Mouse (Mus musculus): ENCODE data around the gene Rerg.
"Not testable (repeated sequence)": the region's sequence is repeated elsewhere in the genome, so short reads cannot be mapped to it uniquely, and the experiment has no call there.

Rerg gene

DNA sequence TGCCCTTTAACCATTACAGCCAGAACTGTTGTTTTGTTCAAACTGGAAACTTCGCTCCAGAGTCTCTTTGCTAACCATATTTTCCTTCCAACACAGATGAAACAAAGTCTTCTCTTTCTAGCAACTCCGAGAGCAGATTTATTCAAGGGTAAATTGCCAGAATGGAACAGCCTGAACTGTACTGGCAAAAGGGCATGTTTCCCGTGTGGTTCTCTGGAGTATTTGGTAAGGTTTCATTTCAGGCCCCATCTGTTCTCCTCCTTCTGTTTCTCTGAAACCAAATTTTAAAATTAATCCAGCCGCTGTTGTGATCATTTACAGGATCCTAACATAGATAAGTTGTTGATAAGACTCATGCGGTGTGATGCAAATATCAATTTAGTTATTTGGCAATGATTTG, 82.3 kb downstream of the Rerg start:
- DNase-seq (ENCODE audit: extremely low read depth, low read depth, low spot score), result no peak

DNA sequence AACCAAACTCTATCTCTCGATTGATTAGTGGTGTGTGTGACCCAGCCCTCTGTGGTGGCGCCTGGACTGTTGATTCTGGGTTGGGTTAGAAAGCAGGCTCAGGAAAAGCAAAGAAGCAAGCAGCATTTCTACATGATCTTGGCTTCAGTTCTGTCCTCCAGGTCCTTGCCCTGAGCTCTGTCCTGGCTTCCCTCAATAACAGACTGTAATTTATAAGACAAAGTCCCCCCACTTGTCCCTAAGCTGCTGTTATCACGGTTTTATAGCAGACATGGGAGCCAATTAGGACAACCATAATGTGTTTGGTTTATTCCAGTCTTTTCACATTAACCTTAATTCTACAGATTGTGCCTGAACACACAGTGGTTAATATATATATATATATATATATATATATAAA, 82.8 kb downstream of the Rerg start:
- no peak for DNase-seq (ENCODE audit: extremely low read depth, low read depth, low spot score)

GRCm38 (mm10) chr6:137079701-137080100, 90.6 kb downstream of the Rerg start:
- DNase-seq (ENCODE audit: extremely low read depth, low read depth, low spot score), result no peak

GRCm38 (mm10) chr6:137076731-137077130, 93.6 kb downstream of the Rerg start:
- DNase-seq (ENCODE audit: extremely low read depth, low read depth, low spot score), result no peak

- DNase-seq (ENCODE audit: extremely low read depth, low read depth, low spot score), result no peak
Measured at GRCm38 (mm10) chr6:137076225-137076624, 94.1 kb downstream of the Rerg start.

GRCm38 (mm10) chr6:137072256-137072655, 98.0 kb downstream of the Rerg start:
- no peak for DNase-seq (ENCODE audit: extremely low read depth, low read depth, low spot score)

GRCm38 (mm10) chr6:137071466-137071865, 98.8 kb downstream of the Rerg start:
- no peak for DNase-seq (ENCODE audit: extremely low read depth, low read depth, low spot score)

- DNase-seq (ENCODE audit: extremely low read depth, low read depth, low spot score), result no peak
Measured at GRCm38 (mm10) chr6:137065506-137065905, 104.8 kb downstream of the Rerg start.

- no peak for DNase-seq (ENCODE audit: extremely low read depth, low read depth, low spot score)
Measured at GRCm38 (mm10) chr6:137064786-137065185, 105.5 kb downstream of the Rerg start.

DNA sequence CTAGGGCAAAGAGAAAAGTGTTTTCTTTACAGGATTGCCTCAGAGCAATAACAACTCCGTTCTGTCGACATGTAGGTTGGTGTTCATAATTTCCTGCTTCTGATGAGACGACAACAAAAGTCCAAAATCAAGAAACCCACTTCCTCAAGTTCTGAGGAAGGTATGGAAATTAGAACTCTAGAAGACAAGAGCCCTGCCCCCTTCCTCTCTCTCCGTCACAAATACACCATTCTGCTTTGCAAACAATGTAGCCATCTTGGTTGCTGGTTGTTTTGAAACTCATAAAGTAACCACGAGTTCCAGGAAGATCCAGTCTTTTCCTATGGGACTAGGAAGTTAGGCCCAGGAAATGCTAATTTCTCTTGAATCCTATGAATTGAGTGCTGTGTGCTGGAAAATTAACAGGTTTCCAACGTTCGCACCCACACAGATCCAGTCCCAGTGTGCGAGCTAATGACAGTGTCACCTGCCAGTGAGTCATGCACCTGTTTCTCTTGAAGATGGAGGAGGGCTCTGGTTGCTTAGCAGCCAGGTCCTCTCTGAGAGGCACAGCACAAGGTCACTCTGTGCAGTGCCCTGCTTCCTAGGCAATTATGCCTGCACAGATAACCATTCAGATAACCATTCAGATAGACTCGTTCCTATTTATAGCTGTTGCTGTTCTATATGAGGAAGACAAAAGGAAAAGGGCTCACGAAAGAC, 106.9 kb downstream of the Rerg start:
- DNase-seq (ENCODE audit: extremely low read depth, low read depth, low spot score), result no peak

DNA sequence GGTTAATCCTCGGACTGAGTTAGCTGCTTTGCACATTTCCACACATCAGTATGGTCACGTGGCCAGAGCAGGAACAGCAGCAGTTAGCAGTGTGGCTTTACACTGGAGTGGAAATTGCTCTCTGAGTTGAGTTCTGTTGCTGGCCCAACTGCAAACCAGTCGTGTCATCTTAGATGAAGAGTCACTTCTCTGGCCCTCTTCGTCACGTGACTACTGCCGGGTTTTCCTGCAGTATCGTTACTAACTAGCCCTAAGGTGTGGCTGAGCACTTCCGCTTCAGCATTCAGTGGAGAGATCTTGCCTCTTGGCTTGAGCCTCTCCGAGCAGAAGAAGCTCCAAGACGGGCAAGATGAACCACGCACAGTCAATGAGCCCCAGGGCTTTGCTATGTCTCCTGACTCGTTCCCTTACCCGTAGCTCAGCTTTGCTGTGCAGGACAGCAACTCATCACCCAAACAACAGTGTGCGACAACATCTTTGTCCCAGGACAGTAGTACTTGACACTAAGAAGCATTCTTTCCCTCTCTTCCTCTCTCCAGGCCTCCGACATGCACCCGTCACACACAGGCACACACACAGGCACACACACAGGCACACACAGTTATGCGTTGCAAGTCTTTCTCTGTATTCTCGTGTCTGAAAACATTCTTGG, 108.3 kb downstream of the Rerg start:
- DNase-seq (ENCODE audit: extremely low read depth, low read depth, low spot score), result no peak

DNA sequence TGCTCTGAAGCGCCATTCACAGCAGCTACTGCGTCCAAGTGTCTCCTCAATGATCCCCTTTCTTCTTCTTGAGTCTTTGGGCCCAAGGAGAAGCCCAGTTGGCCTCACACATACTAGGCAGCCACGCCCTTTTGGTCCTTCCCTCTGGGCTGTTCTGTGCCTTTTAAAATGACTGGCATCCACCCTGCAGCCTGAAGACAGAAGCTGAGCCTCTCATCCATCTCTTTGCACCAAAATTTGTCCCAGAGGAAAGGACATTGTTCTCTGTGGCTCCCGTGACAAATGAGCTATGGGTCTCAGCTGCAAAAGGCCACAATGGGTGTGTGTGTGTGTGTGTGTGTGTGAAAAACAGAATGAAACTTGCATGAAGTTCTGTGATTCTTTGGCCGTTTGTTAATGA, 109.7 kb downstream of the Rerg start:
- DNase-seq (ENCODE audit: extremely low read depth, low read depth, low spot score), result no peak

DNA sequence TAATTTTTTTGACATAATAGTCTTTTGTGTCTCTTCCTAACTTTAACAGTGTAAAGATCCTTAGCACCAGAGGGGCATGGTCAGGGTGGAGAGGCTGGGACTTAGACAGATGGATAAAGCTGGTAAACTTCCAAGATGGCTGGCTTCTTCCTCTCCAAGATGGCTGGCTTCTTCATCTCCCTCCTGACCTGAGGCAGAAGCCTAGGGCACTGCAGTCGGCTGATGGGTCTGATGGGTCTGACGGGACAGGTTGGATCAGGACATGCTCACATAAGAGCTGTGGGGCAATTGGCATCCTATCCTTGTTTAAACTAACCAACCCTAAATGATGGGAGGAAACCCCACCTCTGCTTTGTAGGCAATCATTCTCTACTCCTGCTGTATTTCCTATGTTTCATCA, 112.0 kb downstream of the Rerg start:
- DNase-seq (ENCODE audit: extremely low read depth, low read depth, low spot score), result no peak

- no peak for DNase-seq (ENCODE audit: extremely low read depth, low read depth, low spot score)
Measured at GRCm38 (mm10) chr6:137054073-137054472, 116.2 kb downstream of the Rerg start.

GRCm38 (mm10) chr6:137053464-137053863, 116.8 kb downstream of the Rerg start:
- DNase-seq (ENCODE audit: extremely low read depth, low read depth, low spot score), result no peak

- no peak for DNase-seq (ENCODE audit: extremely low read depth, low read depth, low spot score)
Measured at GRCm38 (mm10) chr6:137053006-137053405, 117.3 kb downstream of the Rerg start.

DNA sequence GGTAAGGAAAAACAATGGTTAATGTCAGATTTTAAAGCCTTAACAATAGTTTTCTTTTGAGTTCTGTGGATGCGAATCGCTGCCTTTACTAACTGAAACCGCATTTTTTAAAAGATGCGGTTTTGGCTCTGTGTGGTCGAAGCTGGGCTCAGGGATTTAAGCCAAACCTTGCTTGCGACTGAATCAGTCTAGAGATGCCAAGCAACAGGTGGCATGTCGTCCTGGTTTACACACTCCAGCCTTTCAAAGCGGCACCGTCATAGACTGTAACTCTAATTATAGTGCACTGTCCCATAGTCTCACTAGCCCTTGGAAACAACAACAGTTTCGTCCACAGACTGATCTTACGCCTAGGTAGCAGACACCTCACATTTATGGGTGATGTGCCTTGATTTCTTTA, 123.3 kb downstream of the Rerg start:
- DNase-seq (ENCODE audit: extremely low read depth, low read depth, low spot score), result no peak

DNA sequence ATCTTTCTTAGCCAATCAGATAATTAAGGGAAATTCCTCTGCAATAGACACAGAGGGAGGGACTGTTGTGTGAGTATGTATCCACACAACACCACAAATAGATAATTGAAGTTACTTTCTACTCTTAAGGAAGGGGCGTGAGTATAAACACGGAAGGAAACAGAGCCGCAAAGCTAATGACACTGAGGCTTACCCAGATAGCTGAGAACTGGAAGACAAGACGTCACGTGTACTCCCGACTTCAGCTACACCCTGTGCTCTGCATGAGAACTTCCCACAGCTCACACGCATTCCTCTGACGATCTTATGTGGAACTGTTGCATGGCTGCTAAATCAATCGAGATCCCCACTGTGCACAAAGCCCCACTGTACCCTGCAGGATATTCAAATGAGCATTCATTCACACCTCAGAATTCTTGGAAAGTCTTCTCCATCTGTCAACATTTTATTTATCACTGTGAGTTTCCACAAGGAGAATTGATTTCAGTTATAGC, 125.2 kb downstream of the Rerg start:
- no peak for DNase-seq (ENCODE audit: extremely low read depth, low read depth, low spot score)

DNA sequence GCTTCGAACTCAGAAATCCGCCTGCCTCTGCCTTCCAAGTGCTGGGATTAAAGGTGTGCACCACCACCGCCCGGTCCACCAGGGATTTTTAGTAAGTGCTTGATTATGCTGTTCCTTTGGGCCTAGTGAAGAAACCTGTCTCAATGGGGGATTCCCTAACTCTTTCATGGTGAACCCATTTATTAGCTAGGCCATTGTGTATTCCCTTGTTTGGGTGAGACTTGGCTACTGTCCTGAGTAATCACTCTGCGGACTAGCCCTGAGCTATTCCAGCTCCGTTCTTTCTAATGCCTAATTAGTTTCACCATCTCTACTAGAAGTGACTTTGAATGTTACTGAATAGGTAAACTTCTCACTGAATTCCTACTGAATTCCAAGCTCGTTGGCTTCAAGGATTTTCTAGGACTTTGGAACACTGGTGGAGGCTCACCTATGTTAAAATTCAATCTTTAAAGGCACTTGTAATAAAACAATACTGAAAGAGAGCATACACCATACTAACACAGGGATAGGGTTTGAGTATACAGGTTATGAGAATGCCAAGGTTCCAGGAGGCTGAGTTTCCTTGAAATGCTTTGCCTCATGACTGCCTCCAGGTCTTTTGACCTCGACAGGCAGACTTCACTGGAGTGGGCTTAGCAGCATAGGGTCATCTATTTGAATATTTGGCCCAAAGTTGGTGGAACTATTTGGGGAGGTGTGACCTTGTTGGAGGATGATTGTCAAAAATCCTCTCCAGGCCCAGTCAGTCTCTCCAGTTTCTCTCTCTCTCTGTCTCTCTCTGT, 134.5 kb downstream of the Rerg start:
- DNase-seq (ENCODE audit: extremely low read depth, low read depth, low spot score), result not testable (repeated sequence)

DNA sequence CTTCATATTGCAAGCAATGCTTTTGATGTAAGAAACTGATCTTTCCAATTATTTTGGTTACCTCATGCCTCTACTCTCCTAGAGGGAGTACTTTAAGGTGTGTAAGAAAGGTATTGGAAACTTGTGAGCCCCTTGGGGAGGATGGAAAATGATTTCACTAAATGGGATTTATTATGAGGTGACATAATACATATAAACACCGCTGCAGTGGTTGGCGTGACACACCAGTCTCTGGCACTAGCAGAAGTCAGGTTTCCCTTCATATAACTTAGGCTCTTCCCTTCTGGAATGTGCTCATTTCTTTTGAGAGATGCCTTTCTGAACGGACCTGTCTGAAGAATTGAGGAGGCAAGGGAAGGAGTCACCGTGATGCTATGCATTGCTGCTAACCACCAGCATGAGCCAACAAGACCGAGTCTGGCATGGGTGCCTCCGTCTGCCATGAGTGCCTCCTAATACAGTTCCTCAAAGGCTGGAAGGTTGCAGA, 139.6 kb downstream of the Rerg start:
- no peak for DNase-seq (ENCODE audit: extremely low read depth, low read depth, low spot score)

- DNase-seq (ENCODE audit: extremely low read depth, low read depth, low spot score), result no peak
Measured at GRCm38 (mm10) chr6:137029931-137030610, 140.2 kb downstream of the Rerg start.

Data from fat pad, adult 2 months (tissue).